Mouse (Mus musculus): ENCODE results near the gene Rpl19. TPM values are rescaled to one million over a fixed set of nuclear protein-coding genes. Genes with fewer than 3 reads are reported as not detected.

Rpl19 gene
- polyA plus RNA-seq, 1 experiment from 2014 or later: 863 TPM

GRCm38 (mm10) chr11:97998074-97998793, 28.3 kb upstream of the Rpl19 start:
- no peak overlapping the region for H3K27ac ChIP-seq (replicated peaks)
- TF ChIP-seq EP300 (optimal IDR thresholded peaks at IDR 0.05) (no peak), CTCF (IDR thresholded peaks at IDR 0.05; ENCODE audit: low read depth) (no peak)
- ATAC-seq (ENCODE audit: low FRiP score, low TSS enrichment) (no peak), DNase-seq (ENCODE audit: low spot score) (no peak)
- H3K27me3 ChIP-seq (ENCODE audit: control insufficient read depth, insufficient read depth, low read length): no peaks in the 10 kb centered on the region
- no peak overlapping the region for H3K4me3 ChIP-seq (ENCODE audit: low read depth, low read length)
- no peak overlapping the region for H3K9ac ChIP-seq (ENCODE audit: low read length)
- 68% methylated on average over 11 of the region's 11 CpGs for whole genome bisulfite sequencing
- H3K4me1 ChIP-seq (replicated peaks; ENCODE audit: control insufficient read depth, insufficient read depth): 0 out of 2 replicates have a peak, but pooled peaks cover 3% of the 10 kb centered on the region
- no peaks in the 10 kb centered on the region for H3K9me3 ChIP-seq (ENCODE audit: control insufficient read depth, low read length)
- H3K4me2 ChIP-seq (replicated peaks; ENCODE audit: low read depth): no peak overlapping the region
- no peaks in the 10 kb centered on the region for H3K36me3 ChIP-seq (ENCODE audit: control insufficient read depth, insufficient read depth, low read length)

DNA sequence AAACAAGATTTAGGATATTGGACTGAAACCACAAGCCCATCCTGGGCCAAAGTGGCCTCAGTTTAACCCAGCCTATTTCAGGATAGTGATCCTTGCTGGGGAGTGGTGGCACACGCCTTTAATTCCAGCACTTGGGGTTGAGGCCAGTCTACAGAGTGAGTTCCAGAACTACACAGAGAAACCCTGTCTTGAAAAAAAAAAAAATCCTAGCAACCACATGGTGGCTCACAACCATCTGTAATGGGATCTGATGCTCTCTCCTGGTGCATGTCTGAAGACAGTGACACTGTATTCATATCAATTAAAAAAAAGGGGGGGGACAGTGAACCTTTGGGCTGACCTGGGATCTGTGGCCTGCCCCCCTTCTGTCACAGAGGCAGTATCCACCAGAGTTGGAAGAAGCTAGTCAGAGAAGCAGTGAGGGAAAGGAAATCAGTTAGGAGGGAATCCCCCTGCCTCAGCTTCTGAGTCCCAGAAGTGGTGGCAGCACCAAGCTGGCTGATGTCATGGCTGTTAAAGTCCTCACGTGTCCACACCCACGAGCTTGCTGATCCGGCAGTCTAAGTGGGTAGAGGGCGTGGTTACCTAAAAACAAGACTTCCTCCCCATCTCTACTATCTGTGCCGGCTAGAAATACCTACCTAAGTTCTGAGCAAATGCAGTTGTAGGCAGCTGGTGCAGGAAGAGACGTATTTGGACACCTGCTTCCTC, 27.5 kb upstream of the Rpl19 start:
- DNase-seq (ENCODE audit: low spot score) (no peak), ATAC-seq (ENCODE audit: low FRiP score, low TSS enrichment) (no peak)
- Histone ChIP-seq H3K4me3 (ENCODE audit: low read depth, low read length) (no peak overlapping the region), H3K27ac (replicated peaks) (no peak overlapping the region), H3K9ac (ENCODE audit: low read length) (no peak overlapping the region), H3K4me2 (replicated peaks; ENCODE audit: low read depth) (no peak overlapping the region), H3K27me3 (ENCODE audit: control insufficient read depth, insufficient read depth, low read length) (no peaks in the 10 kb centered on the region), H3K36me3 (ENCODE audit: control insufficient read depth, insufficient read depth, low read length) (no peaks in the 10 kb centered on the region), H3K9me3 (ENCODE audit: control insufficient read depth, low read length) (no peaks in the 10 kb centered on the region), H3K4me1 (replicated peaks; ENCODE audit: control insufficient read depth, insufficient read depth) (0 out of 2 replicates have a peak, but pooled peaks cover 3% of the 10 kb centered on the region)
- TF ChIP-seq CTCF (IDR thresholded peaks at IDR 0.05; ENCODE audit: low read depth) (no peak), EP300 (optimal IDR thresholded peaks at IDR 0.05) (no peak)
- WGBS: 49% methylated on average over 7 of the region's 7 CpGs

DNA sequence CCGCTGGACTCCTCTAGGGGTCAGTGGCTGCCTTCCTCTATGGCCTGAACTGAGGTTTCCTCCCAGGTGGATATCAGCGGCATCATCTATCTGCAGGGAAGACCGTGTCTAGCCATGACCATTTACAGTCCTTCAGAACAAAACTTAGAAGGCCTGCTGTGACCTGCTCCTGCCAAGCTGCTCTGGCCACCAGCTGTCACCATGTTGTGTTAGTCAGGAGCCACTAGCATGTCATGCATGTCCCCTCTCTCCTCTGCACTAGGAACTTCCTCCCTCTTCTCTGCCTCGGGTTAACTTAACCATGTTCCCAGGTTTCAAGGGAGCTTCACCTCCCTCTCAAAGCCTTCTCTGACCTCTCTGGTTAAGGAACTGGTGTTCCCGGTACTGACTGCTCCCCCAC, 26.8 kb upstream of the Rpl19 start:
- no peak for TF ChIP-seq CTCF (IDR thresholded peaks at IDR 0.05; ENCODE audit: low read depth)
- no peak for DNase-seq (ENCODE audit: low spot score)
- no peaks in the 10 kb centered on the region for H3K36me3 ChIP-seq (ENCODE audit: control insufficient read depth, insufficient read depth, low read length)
- H3K4me3 ChIP-seq (ENCODE audit: low read depth, low read length): no peak overlapping the region
- 0 out of 2 replicates have a peak, but pooled peaks cover 2% of the 10 kb centered on the region for H3K4me1 ChIP-seq (replicated peaks; ENCODE audit: control insufficient read depth, insufficient read depth)
- H3K27me3 ChIP-seq (ENCODE audit: control insufficient read depth, insufficient read depth, low read length): no peaks in the 10 kb centered on the region
- H3K9me3 ChIP-seq (ENCODE audit: control insufficient read depth, low read length): no peaks in the 10 kb centered on the region
- H3K4me2 ChIP-seq (replicated peaks; ENCODE audit: low read depth): no peak overlapping the region
- ATAC-seq (ENCODE audit: low FRiP score, low TSS enrichment): no peak
- 52% methylated on average over 5 of the region's 5 CpGs for WGBS
- no peak overlapping the region for H3K9ac ChIP-seq (ENCODE audit: low read length)
- no peak overlapping the region for H3K27ac ChIP-seq (replicated peaks)

- H3K4me3 ChIP-seq (ENCODE audit: low read depth, low read length): no peak overlapping the region
- no peaks in the 10 kb centered on the region for H3K9me3 ChIP-seq (ENCODE audit: control insufficient read depth, low read length)
- DNase-seq (ENCODE audit: low spot score) (no peak), ATAC-seq (ENCODE audit: low FRiP score, low TSS enrichment) (no peak)
- 28% methylated on average over 7 of the region's 7 CpGs for WGBS
- H3K27ac ChIP-seq (replicated peaks): no peak overlapping the region
- no peaks in the 10 kb centered on the region for H3K27me3 ChIP-seq (ENCODE audit: control insufficient read depth, insufficient read depth, low read length)
- TF ChIP-seq CTCF (IDR thresholded peaks at IDR 0.05; ENCODE audit: low read depth) (no peak), EP300 (optimal IDR thresholded peaks at IDR 0.05) (no peak)
- no peak overlapping the region for H3K9ac ChIP-seq (ENCODE audit: low read length)
- H3K36me3 ChIP-seq (ENCODE audit: control insufficient read depth, insufficient read depth, low read length): no peaks in the 10 kb centered on the region
- H3K4me2 ChIP-seq (replicated peaks; ENCODE audit: low read depth): no peak overlapping the region
- no peaks in the 10 kb centered on the region for H3K4me1 ChIP-seq (replicated peaks; ENCODE audit: control insufficient read depth, insufficient read depth)
Measured at GRCm38 (mm10) chr11:98000378-98001140, 26.0 kb upstream of the Rpl19 start.

DNA sequence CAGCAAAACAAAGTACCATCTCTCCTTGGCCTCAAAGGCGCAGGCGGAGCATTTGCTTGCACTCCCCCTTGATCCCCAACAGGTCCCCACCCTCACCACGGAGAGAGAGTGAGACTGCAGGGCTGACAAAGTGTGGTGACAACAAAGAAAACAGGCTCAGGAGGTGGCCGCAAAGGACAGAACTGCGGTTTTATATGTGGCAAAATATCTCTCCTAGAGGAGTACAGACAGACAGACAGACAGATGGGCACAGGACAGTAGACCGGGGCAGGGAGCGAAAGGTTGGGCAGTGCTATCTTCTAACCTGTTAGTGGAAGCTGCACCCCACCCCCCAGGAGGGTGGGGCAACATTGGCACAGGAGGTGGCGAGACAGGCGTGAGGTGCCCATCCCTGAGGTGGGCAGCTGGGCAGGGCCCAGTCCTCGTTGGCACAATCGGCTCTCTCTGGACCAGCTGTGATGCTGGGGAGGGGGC, 25.1 kb upstream of the Rpl19 start:
- Histone ChIP-seq H3K27me3 (ENCODE audit: control insufficient read depth, insufficient read depth, low read length) (no peaks in the 10 kb centered on the region), H3K4me2 (replicated peaks; ENCODE audit: low read depth) (no peak overlapping the region), H3K9me3 (ENCODE audit: control insufficient read depth, low read length) (no peaks in the 10 kb centered on the region), H3K4me3 (ENCODE audit: low read depth, low read length) (no peak overlapping the region), H3K36me3 (ENCODE audit: control insufficient read depth, insufficient read depth, low read length) (no peaks in the 10 kb centered on the region), H3K9ac (ENCODE audit: low read length) (no peak overlapping the region), H3K27ac (replicated peaks) (no peak overlapping the region), H3K4me1 (replicated peaks; ENCODE audit: control insufficient read depth, insufficient read depth) (no peaks in the 10 kb centered on the region)
- TF ChIP-seq EP300 (optimal IDR thresholded peaks at IDR 0.05) (no peak), CTCF (IDR thresholded peaks at IDR 0.05; ENCODE audit: low read depth) (no peak)
- no peak for ATAC-seq (ENCODE audit: low FRiP score, low TSS enrichment)
- WGBS: 30% methylated on average over 11 of the region's 11 CpGs
- no peak for DNase-seq (ENCODE audit: low spot score)
